Mouse (Mus musculus) bone marrow macrophage, adult 2 months (primary cell): ENCODE data around the gene Cyp2e1.

Experiments
- CTCF ChIP-seq: IDR thresholded peaks from 2 replicates; pipeline ENCODE4 v1.5.1; 2012; ENCODE audit warnings: low read depth, mild to moderate bottlenecking, low read length, moderate library complexity
- POLR2A ChIP-seq: IDR thresholded peaks from 2 replicates; pipeline ENCODE4 v1.6.1; 2012; ENCODE audit warnings: mild to moderate bottlenecking, low read depth, low read length, borderline replicate concordance

- no peak for TF ChIP-seq CTCF
- no peak for TF ChIP-seq POLR2A
Measured at GRCm38 (mm10) chr7:140780548-140780947, 17.0 kb downstream of the Cyp2e1 start.
